Mouse (Mus musculus) lung, postnatal 0 days (tissue): ENCODE results near the gene Vps45. TPM values are rescaled to one million over a fixed set of nuclear protein-coding genes. Genes with fewer than 3 reads are reported as not detected.
A peak's percentile ranks its signal among the peaks of the same experiment; 100 is the strongest.

Experiments used
- ATAC-seq: fragments of 200-750 bp; cut with Nextera tagmentation; 2 replicates; pipeline ENCODE4 v1.8.0; 2017; ENCODE audit warnings: moderate library complexity
- DNase-seq: peaks from one replicate; pipeline ENCODE4 v3.0.0-alpha.2; 2016; ENCODE audit warnings: low spot score
- H3K27ac ChIP-seq: fragments of 300-500 bp; sonication (generic); 2 replicates; pipeline ENCODE4 v1.5.1; 2014; ENCODE audit warnings: antibody characterized with exemption, mild to moderate bottlenecking, low read length, mixed read lengths
- H3K27me3 ChIP-seq: fragments of 300-500 bp; sonication (generic); replicated peaks from 2 replicates; pipeline ENCODE4 v1.6.1; 2014; ENCODE audit warnings: low read length, mixed read lengths; ENCODE audit not compliant: insufficient read depth
- H3K36me3 ChIP-seq: fragments of 300-500 bp; sonication (generic); 2 replicates; pipeline ENCODE4 v1.6.1; 2014; ENCODE audit warnings: low read length, mixed read lengths; ENCODE audit not compliant: insufficient read depth
- H3K4me1 ChIP-seq: fragments of 300-500 bp; sonication (generic); 2 replicates; pipeline ENCODE4 v1.6.1; 2014; ENCODE audit warnings: antibody characterized with exemption, low read depth, low read length, mixed read lengths; ENCODE audit not compliant: insufficient read depth
- H3K4me2 ChIP-seq: fragments of 300-500 bp; sonication (generic); replicated peaks from 2 replicates; pipeline ENCODE4 v1.6.1; 2014; ENCODE audit warnings: low read depth, mild to moderate bottlenecking, low read length, moderate library complexity, mixed read lengths
- H3K4me3 ChIP-seq: fragments of 300-500 bp; sonication (generic); 2 replicates; pipeline ENCODE4 v1.5.1; 2014; ENCODE audit warnings: low read depth, low read length
- H3K9ac ChIP-seq: fragments of 300-500 bp; sonication (generic); replicated peaks from 2 replicates; pipeline ENCODE4 v1.6.1; 2014; ENCODE audit warnings: low read depth, mild to moderate bottlenecking
- H3K9me3 ChIP-seq: fragments of 300-500 bp; sonication (generic); 2 replicates; pipeline ENCODE4 v1.6.1; 2016; ENCODE audit warnings: low read length, mixed read lengths
- CTCF ChIP-seq: IDR thresholded peaks from 2 replicates; pipeline ENCODE4 v1.5.1; 2016; ENCODE audit warnings: antibody characterized with exemption, mild to moderate bottlenecking
- EP300 ChIP-seq: IDR thresholded peaks from 2 replicates; pipeline ENCODE4 v1.6.1; 2016; ENCODE audit warnings: antibody characterized with exemption, mild to moderate bottlenecking, control low read depth
- WGBS: fragments of 180-500 bp; shearing (Covaris S2); extraction: QIAGEN DNeasy Blood & Tissue Kit; methylation state at CpG from one replicate; pipeline ENCODE4 v1.1.7; 2014; 5-methylcytosine and 5-hydroxymethylcytosine counted together
- polyA plus RNA-seq: library from polyadenylated mRNA; unstranded; fragments of >200 nt; fragmentation: Nextera tagmentation; extraction: Ambion mirVana; gene quantifications from 2 replicates; pipeline ENCODE4 v1.2.1, GENCODE M21; 2015

The Vps45 gene
- polyA plus RNA-seq, 1 experiment from 2014 or later = 32.8 TPM

GRCm38 (mm10) chr3:96069542-96069941, 11.3 kb upstream of the Vps45 start:
- no peaks in the 10 kb centered on the region for H3K27me3 ChIP-seq
- no peak overlapping the region for H3K4me2 ChIP-seq
- no peak overlapping the region for H3K4me3 ChIP-seq
- H3K9ac ChIP-seq = no peak overlapping the region
- no peaks in the 10 kb centered on the region for H3K36me3 ChIP-seq
- no peaks in the 10 kb centered on the region for H3K9me3 ChIP-seq
- TF ChIP-seq EP300 (peak; percentile 49), CTCF (peak; percentile 28)
- H3K27ac ChIP-seq = no peak overlapping the region
- no peaks in the 10 kb centered on the region for H3K4me1 ChIP-seq
- DNase-seq (peak; percentile 37), ATAC-seq (no peak)
- 43% methylated on average over 1 of the region's 1 CpGs for WGBS

GRCm38 (mm10) chr3:96069046-96069445, 10.8 kb upstream of the Vps45 start:
- H3K9me3 ChIP-seq = no peaks in the 10 kb centered on the region
- TF ChIP-seq EP300 = no peak
- no peak for TF ChIP-seq CTCF
- no peak overlapping the region for H3K4me3 ChIP-seq
- H3K4me2 ChIP-seq = no peak overlapping the region
- H3K9ac ChIP-seq = no peak overlapping the region
- H3K27me3 ChIP-seq = no peaks in the 10 kb centered on the region
- WGBS = 96% methylated on average over 6 of the region's 6 CpGs
- ATAC-seq (no peak), DNase-seq (no peak)
- no peaks in the 10 kb centered on the region for H3K4me1 ChIP-seq
- H3K36me3 ChIP-seq = no peaks in the 10 kb centered on the region
- no peak overlapping the region for H3K27ac ChIP-seq

- no peak for TF ChIP-seq EP300
- Histone ChIP-seq H3K4me1 (no peaks in the 10 kb centered on the region), H3K36me3 (no peaks in the 10 kb centered on the region), H3K9me3 (no peaks in the 10 kb centered on the region), H3K27me3 (no peaks in the 10 kb centered on the region), H3K9ac (no peak overlapping the region), H3K27ac (no peak overlapping the region), H3K4me2 (no peak overlapping the region), H3K4me3 (no peak overlapping the region)
- ATAC-seq (no peak), DNase-seq (no peak)
- WGBS = 85% methylated on average over 5 of the region's 5 CpGs
Observed at GRCm38 (mm10) chr3:96066741-96067140, 8.5 kb upstream of the Vps45 start.

- no peaks in the 10 kb centered on the region for H3K9me3 ChIP-seq
- H3K27me3 ChIP-seq = no peaks in the 10 kb centered on the region
- TF ChIP-seq CTCF (peak; percentile 67), EP300 (peak; percentile 84)
- no peaks in the 10 kb centered on the region for H3K36me3 ChIP-seq
- 0 out of 2 replicates have a peak overlapping the region, but pooled peaks have one; percentile 2 for H3K27ac ChIP-seq
- no peaks in the 10 kb centered on the region for H3K4me1 ChIP-seq
- no peak overlapping the region for H3K9ac ChIP-seq
- H3K4me3 ChIP-seq = peak overlapping the region; percentile 14; the same call in 1 of the 2 replicates
- peak; percentile 75 for ATAC-seq
- peak overlapping the region; percentile 32 for H3K4me2 ChIP-seq
- 28% methylated on average over 20 of the region's 20 CpGs for WGBS
- peak; percentile 84 for DNase-seq
Observed at GRCm38 (mm10) chr3:96065754-96066375, 7.6 kb upstream of the Vps45 start.

- no peak for ATAC-seq
- H3K4me2 ChIP-seq = no peak overlapping the region
- 31% methylated on average over 4 of the region's 4 CpGs for WGBS
Observed at GRCm38 (mm10) chr3:96065147-96065546, 6.9 kb upstream of the Vps45 start.

GRCm38 (mm10) chr3:96064217-96064616, 6.0 kb upstream of the Vps45 start:
- H3K27ac ChIP-seq = no peak overlapping the region
- no peak overlapping the region for H3K9ac ChIP-seq
- H3K9me3 ChIP-seq = no peaks in the 10 kb centered on the region
- no peaks in the 10 kb centered on the region for H3K27me3 ChIP-seq
- ATAC-seq (no peak), DNase-seq (no peak)
- TF ChIP-seq EP300 = no peak
- TF ChIP-seq CTCF = no peak
- no peak overlapping the region for H3K4me3 ChIP-seq
- H3K4me1 ChIP-seq = no peaks in the 10 kb centered on the region
- 83% methylated on average over 3 of the region's 3 CpGs for WGBS
- no peaks in the 10 kb centered on the region for H3K36me3 ChIP-seq
- no peak overlapping the region for H3K4me2 ChIP-seq

More at GRCm38 (mm10) chr3:96065147-96065546, 6.9 kb upstream of the Vps45 start:
- Histone ChIP-seq H3K27ac (peak overlapping the region; percentile 2; the same call in 1 of the 2 replicates), H3K4me3 (no peak overlapping the region), H3K27me3 (no peaks in the 10 kb centered on the region), H3K9me3 (no peaks in the 10 kb centered on the region), H3K9ac (no peak overlapping the region), H3K36me3 (no peaks in the 10 kb centered on the region), H3K4me1 (no peaks in the 10 kb centered on the region)
- TF ChIP-seq CTCF (no peak), EP300 (no peak)
- no peak for DNase-seq
